Mouse (Mus musculus) ES-E14 (cell line): Measurements from ENCODE around the gene Hmbs. TPM values are rescaled to one million over a fixed set of nuclear protein-coding genes. Genes with fewer than 3 reads are reported as not detected.
A peak's percentile ranks its signal among the peaks of the same experiment; 100 is the strongest.

Source experiments
- DNase-seq: peaks from one replicate; pipeline ENCODE4 v3.0.0-alpha.2; 2013; ENCODE audit warnings: low read depth, low spot score
- H3K27ac ChIP-seq: 2 replicates; pipeline ENCODE4 v1.5.1; 2012; ENCODE audit warnings: low read depth, mild to moderate bottlenecking, low read length, moderate library complexity, mixed read lengths; ENCODE audit not compliant: poor library complexity, insufficient read depth, severe bottlenecking
- H3K36me3 ChIP-seq: 2 replicates; pipeline ENCODE4 v1.6.1; 2012; ENCODE audit warnings: mild to moderate bottlenecking, low read length, moderate library complexity, mixed read lengths; ENCODE audit not compliant: control insufficient read depth, poor library complexity, insufficient read depth, severe bottlenecking
- H3K4me1 ChIP-seq, 2 experiments: fragments of 150-350 bp in 1 of 2; sonication (generic) in 1 of 2; 2 replicates each; pipeline ENCODE4 v1.6.1; 2012; ENCODE audit warnings: low read length in 2 of 2, mild to moderate bottlenecking in 1 of 2, mixed read lengths in 1 of 2; ENCODE audit not compliant: control insufficient read depth in 2 of 2, insufficient read depth in 2 of 2, poor library complexity in 1 of 2
- H3K4me3 ChIP-seq, 2 experiments: fragments of 150-350 bp in 1 of 2; sonication (generic) in 1 of 2; 2 replicates each; pipeline ENCODE4 v1.5.1; 2012; ENCODE audit warnings: low read length in 2 of 2, low read depth in 1 of 2, mild to moderate bottlenecking in 1 of 2, mixed read lengths in 1 of 2; ENCODE audit not compliant: insufficient read depth in 1 of 2, poor library complexity in 1 of 2, severe bottlenecking in 1 of 2
- H3K9ac ChIP-seq: 2 replicates; pipeline ENCODE4 v1.6.1; 2012; ENCODE audit warnings: low read depth, mild to moderate bottlenecking, low read length, mixed read lengths; ENCODE audit not compliant: poor library complexity, insufficient read depth, severe bottlenecking
- H3K9me3 ChIP-seq: fragments of 150-350 bp; sonication (generic); 2 replicates; pipeline ENCODE4 v1.6.1; 2012; ENCODE audit warnings: low read depth, mild to moderate bottlenecking, low read length; ENCODE audit not compliant: control insufficient read depth, insufficient read depth
- CHD2 ChIP-seq: IDR thresholded peaks from 2 replicates; pipeline ENCODE4 v1.6.1; 2014; ENCODE audit warnings: mild to moderate bottlenecking, low read depth, low read length, inconsistent platforms
- HCFC1 ChIP-seq: IDR thresholded peaks from 2 replicates; pipeline ENCODE4 v1.6.1; 2012; ENCODE audit warnings: low read length, inconsistent platforms, borderline replicate concordance; ENCODE audit not compliant: insufficient read depth
- MAFK ChIP-seq: IDR thresholded peaks from 2 replicates; pipeline ENCODE4 v1.6.1; 2014; ENCODE audit warnings: mild to moderate bottlenecking, low read depth, low read length, inconsistent platforms; ENCODE audit not compliant: insufficient read depth
- ZC3H11A ChIP-seq: IDR thresholded peaks from 2 replicates; pipeline ENCODE4 v1.6.1; 2012; ENCODE audit warnings: low read depth, mild to moderate bottlenecking, inconsistent platforms, low read length, borderline replicate concordance
- ZNF384 ChIP-seq: IDR thresholded peaks from 2 replicates; pipeline ENCODE4 v1.6.1; 2012; ENCODE audit warnings: low read depth, low read length, inconsistent platforms
- in situ Hi-C, 2 experiments: fragments of 600-800 bp; cut with MboI; formaldehyde crosslinking; loops; one replicate each; pipeline ENCODE4 v1.15.1; 2025; ENCODE audit warnings: low sequenced_read_pairs in 2 of 2, inconsistent platforms in 1 of 2; ENCODE audit not compliant: unreplicated experiment in 2 of 2
- total RNA-seq: library from RNA; depleted of rRNA; stranded (reverse); fragments of 300-350 nt; gene quantifications from 2 replicates; pipeline ENCODE4 v1.2.3, GENCODE M21; 2012

Gene Hmbs
- total RNA-seq, 1 experiment, result 71.3 TPM

DNA sequence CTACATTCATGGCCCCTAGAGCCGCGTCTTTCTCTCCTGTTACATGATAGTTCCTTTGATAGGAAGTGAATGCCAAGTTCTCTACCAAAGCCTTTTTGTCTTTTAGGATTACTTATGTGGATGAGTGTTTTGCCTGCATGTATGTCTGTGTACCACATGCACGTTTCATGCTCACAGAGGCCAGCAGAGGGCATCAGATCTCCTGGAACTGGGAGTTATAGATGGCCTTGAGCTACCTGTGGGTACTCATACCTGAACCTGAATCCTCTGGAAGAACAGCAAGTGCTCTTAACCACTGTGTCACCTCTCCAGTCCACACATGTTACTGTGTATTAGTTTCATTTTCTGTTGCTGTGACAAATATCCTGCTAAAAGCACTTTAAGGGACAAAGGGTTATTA, 51.5 kb downstream of the Hmbs start:
- no peak overlapping the region for H3K9ac ChIP-seq
- DNase-seq, result no peak
- peaks cover 0 to 9% of the 10 kb centered on the region in 2 experiments; a peak in 1 of 4 replicates for H3K4me1 ChIP-seq
- H3K9me3 ChIP-seq, result no peaks in the 10 kb centered on the region
- peaks cover 18% of the 10 kb centered on the region for H3K36me3 ChIP-seq
- in situ Hi-C loops, result no loop called here
- no peak overlapping the region for H3K4me3 ChIP-seq
- no peak for TF ChIP-seq ZNF384
- H3K27ac ChIP-seq, result no peak overlapping the region

DNA sequence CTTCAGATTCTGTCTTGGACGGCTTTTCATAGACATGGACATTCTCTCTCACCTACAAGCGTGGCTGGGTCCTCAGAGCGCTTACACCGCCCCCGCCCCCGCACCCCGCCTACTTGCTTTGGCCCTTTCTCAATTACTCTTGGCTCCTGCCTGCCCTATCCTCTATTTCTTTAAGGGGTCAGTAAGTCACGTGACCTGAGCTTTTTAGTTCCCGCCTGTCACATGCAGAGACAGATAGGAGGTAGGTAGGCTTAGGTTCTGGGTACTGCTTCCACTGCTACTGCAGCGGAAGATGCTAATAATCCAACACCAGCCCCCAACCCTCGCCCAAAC, 55.1 kb downstream of the Hmbs start:
- Histone ChIP-seq H3K4me3 (no peak overlapping the region), H3K27ac (no peak overlapping the region), H3K4me1 (peaks cover 0 to 17% of the 10 kb centered on the region in 2 experiments; a peak in 1 of 4 replicates), H3K36me3 (0 out of 2 replicates have a peak, but pooled peaks cover 2% of the 10 kb centered on the region), H3K9me3 (no peaks in the 10 kb centered on the region), H3K9ac (no peak overlapping the region)
- in situ Hi-C loops, result no loop called here
- no peak for TF ChIP-seq HCFC1
- TF ChIP-seq ZNF384, result no peak
- TF ChIP-seq ZC3H11A, result no peak
- TF ChIP-seq MAFK, result no peak
- no peak for TF ChIP-seq CHD2
- no peak for DNase-seq

DNA sequence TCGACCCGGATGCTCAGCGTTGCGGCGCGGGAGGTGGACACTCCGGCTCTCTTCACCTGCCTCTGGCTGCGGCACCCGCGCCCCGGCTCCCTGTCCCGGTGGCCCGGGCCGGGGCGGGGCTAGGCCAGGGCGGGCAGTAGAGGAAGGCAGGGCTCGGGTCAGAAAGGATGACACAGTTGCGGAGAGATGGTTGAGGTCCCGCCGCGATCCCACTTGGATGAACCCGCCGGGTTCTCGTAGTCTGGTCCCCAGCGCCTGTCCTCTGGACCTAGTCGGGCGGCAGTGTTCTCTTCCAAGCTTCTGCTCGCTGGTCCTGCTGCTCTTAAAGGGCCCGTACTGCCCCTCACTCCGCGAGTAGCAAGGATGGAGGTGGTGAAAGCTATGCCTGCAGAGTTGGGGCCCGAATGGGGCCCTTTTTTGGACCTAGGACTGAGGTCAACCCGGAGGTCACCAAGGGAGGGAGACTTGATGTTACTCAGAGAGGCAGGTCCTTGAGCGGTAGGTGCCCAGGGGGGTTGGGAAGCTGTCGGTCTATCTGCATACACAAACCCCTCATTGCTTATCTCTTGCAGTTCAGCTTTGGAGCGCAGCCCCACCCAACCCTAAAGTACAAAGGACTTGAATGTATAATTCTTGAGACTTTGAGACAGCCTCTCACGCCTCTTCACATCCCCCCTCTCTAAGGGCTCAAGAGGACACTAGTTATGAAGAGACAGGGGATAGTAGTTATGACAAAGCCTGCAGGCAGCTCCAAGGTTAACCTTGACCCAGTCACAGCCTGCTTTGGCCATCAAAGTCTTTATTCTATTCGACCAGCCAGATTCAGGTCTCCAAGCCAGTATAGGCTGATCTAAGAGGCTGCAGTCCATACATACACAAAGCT, 55.7 kb downstream of the Hmbs start, which contains the start of gene Abcg4:
TSS of gene Abcg4 (minus strand) at position 540 of the 883 bp plus-strand sequence.
- Histone ChIP-seq H3K36me3 (0 out of 2 replicates have a peak, but pooled peaks cover 2% of the 10 kb centered on the region), H3K4me3 (peak within 1 kb of the TSS; percentile 64 to 78), H3K4me1 (peaks cover 0 to 17% of the 10 kb centered on the region in 2 experiments; a peak in 1 of 4 replicates), H3K9me3 (no peaks in the 10 kb centered on the region), H3K27ac (no peak within 1 kb of the TSS), H3K9ac (peak within 1 kb of the TSS; percentile 53)
- TF ChIP-seq ZC3H11A (no peak), CHD2 (no peak), HCFC1 (no peak), MAFK (no peak), ZNF384 (no peak)
- no peak for DNase-seq
- in situ Hi-C loops, result no loop called here

DNA sequence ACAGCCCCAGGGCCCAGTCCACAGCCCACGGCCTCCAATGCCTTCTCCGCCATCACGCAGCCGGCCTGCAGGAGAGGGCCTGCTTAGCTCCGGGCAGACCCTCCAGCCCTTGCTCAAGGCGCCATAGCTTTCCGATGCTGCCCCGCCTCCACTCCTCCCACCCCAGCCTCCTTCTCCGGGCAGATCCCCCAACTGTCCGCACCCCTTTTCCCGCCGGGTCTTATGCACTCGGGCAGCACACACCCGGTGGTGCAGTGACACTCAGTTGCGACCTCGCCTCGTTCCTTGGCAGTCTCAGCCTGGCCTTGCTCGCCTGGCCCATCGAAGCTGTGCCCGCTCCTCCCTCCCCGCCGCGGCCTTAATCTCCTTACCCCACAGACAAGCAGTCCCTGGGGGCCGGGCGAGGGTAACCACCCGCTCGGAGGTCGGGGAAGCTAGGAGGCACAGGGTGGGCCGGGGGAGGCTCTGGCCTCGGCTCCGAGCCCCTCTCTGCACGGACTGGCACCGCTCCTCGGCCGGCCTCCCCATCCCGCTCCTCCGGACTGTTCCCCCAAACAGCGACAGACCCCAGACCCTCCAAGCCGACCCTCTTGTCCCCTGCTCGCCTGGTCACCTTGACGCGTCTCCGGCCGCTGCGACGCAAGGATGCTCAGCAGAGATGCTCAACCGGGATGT, 56.5 kb downstream of the Hmbs start:
- no peak for DNase-seq
- Histone ChIP-seq H3K4me3 (peak overlapping the region; percentile 64 to 78), H3K36me3 (no peaks in the 10 kb centered on the region), H3K4me1 (peaks cover 0 to 17% of the 10 kb centered on the region in 2 experiments; a peak in 1 of 4 replicates), H3K9ac (peak overlapping the region; percentile 53), H3K9me3 (no peaks in the 10 kb centered on the region), H3K27ac (no peak overlapping the region)
- TF ChIP-seq MAFK, result no peak
- TF ChIP-seq ZNF384, result no peak
- no peak for TF ChIP-seq CHD2
- in situ Hi-C loops, result no loop called here
